ENCODE assay signal across 9 mouse cellular contexts in the genomic region with DNA sequence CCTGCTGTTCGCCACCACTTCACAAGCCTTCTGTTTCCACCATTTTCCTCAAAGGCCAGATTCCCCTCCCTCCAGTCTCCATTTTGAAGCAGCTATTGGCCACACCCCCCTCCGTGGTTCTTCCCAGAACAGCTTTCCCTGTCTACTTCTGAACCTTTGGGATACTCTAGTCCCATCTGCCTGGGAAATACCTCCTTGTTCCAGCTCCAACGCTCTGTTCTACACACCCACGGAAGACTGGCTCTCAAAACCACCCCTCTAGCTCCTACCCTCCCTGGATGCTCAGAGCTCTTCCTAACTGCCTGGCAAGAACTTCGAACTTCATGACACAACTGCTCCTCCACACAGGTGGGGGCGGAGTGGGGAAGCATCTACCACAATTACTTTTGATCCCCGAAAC. TPM values are rescaled to one million over a fixed set of nuclear protein-coding genes. Genes with fewer than 3 reads are reported as not detected.
DNase-seq lines count a peak whose midpoint lies in the region; ATAC-seq lines count a peak whose summit lies in the region.
"Had no signal": no experiment of that assay in that cellular context is flagged by ENCODE, and none has a peak within 500 bp of the region (broad histone marks: within the 10 kb centered on the region; RNA-seq: fewer than 3 reads in every experiment).

No protein-coding gene starts in this region.

- no peak for DNase-seq in kidney, postnatal 14 days
- DNase-seq in left cerebral cortex, postnatal 25 days (ENCODE audit: low spot score in 2 of 2): peak; percentile 50 to 89
- DNase-seq in adrenal gland, postnatal 14 days: no peak
- DNase-seq in thymus, adult 18-20 months: no peak
- DNase-seq in spleen, adult 18-20 months: no peak

- H3K27ac ChIP-seq in kidney, embryonic 16.5 days (ENCODE audit: low read length): no peak overlapping the region
- H3K27ac ChIP-seq in forebrain, embryonic 15.5 days (replicated peaks): no peak overlapping the region
- 0 out of 2 replicates have a peak overlapping the region, but pooled peaks have one; percentile 11 for H3K27ac ChIP-seq in neural tube, embryonic 15.5 days (replicated peaks)
- H3K27ac ChIP-seq: kidney, postnatal 0 days had no signal

- no peak overlapping the region for H3K9ac ChIP-seq in kidney, embryonic 16.5 days (replicated peaks; ENCODE audit: low read length)
- H3K9ac ChIP-seq in forebrain, embryonic 15.5 days (replicated peaks): no peak overlapping the region
- 0 out of 2 replicates have a peak overlapping the region, but pooled peaks have one; percentile 82 for H3K9ac ChIP-seq in neural tube, embryonic 15.5 days (replicated peaks)

- H3K36me3 ChIP-seq in kidney, embryonic 16.5 days (ENCODE audit: insufficient read depth, low read length): 0 out of 2 replicates have a peak, but pooled peaks cover 2% of the 10 kb centered on the region
- no peaks in the 10 kb centered on the region for H3K36me3 ChIP-seq in forebrain, embryonic 15.5 days
- H3K36me3 ChIP-seq in neural tube, embryonic 15.5 days: no peaks in the 10 kb centered on the region

- H3K9me3 ChIP-seq in kidney, embryonic 16.5 days (ENCODE audit: low read length): no peaks in the 10 kb centered on the region
- no peaks in the 10 kb centered on the region for H3K9me3 ChIP-seq in forebrain, embryonic 15.5 days
- H3K9me3 ChIP-seq in neural tube, embryonic 15.5 days (replicated peaks): no peaks in the 10 kb centered on the region

- intact Hi-C loops in left cerebral cortex, postnatal 25 days (cut with DNase I): loop anchor here (2.0 kb wide), 1 partner anchor 48 kb away; a partner anchor contains a TSS

- H3K4me1 ChIP-seq in kidney, embryonic 16.5 days (ENCODE audit: insufficient read depth, low read length): peaks cover 43% of the 10 kb centered on the region
- peaks cover 36% of the 10 kb centered on the region for H3K4me1 ChIP-seq in forebrain, embryonic 15.5 days
- peaks cover 61% of the 10 kb centered on the region for H3K4me1 ChIP-seq in neural tube, embryonic 15.5 days

- peak overlapping the region; percentile 79 for H3K4me2 ChIP-seq in kidney, embryonic 16.5 days (replicated peaks; ENCODE audit: low read depth, low read length)
- peak overlapping the region; percentile 61 for H3K4me2 ChIP-seq in forebrain, embryonic 15.5 days (replicated peaks)
- H3K4me2 ChIP-seq in neural tube, embryonic 15.5 days: peak overlapping the region; percentile 69

- H3K27me3 ChIP-seq in kidney, embryonic 16.5 days (ENCODE audit: insufficient read depth, low read length): no peaks in the 10 kb centered on the region
- H3K27me3 ChIP-seq in forebrain, embryonic 15.5 days: no peaks in the 10 kb centered on the region
- no peaks in the 10 kb centered on the region for H3K27me3 ChIP-seq in neural tube, embryonic 15.5 days (replicated peaks)

- 81% methylated on average over 7 of the region's 7 CpGs for WGBS in kidney, embryonic 16.5 days
- WGBS in forebrain, embryonic 15.5 days: 84% methylated on average over 7 of the region's 7 CpGs
- WGBS in neural tube, embryonic 15.5 days: 82% methylated on average over 7 of the region's 7 CpGs

- no peak overlapping the region for H3K4me3 ChIP-seq in kidney, embryonic 16.5 days (ENCODE audit: low read length)
- H3K4me3 ChIP-seq in forebrain, embryonic 15.5 days: peak overlapping the region; percentile 70
- peak overlapping the region; percentile 93 for H3K4me3 ChIP-seq in neural tube, embryonic 15.5 days (replicated peaks)

- no peak for ATAC-seq in kidney, embryonic 16.5 days (ENCODE audit: low FRiP score, low TSS enrichment)
- ATAC-seq in forebrain, embryonic 15.5 days (replicated peaks): no peak
- ATAC-seq in neural tube, embryonic 15.5 days (ENCODE audit: low FRiP score): no peak

RNA-seq across cellular contexts. Expression of a gene that starts 2.0 kb away (rescaled TPM):
- 89.3 and 89.6 TPM in 2 replicates for polyA plus RNA-seq in kidney, embryonic 16.5 days (2015; fragmentation: Nextera tagmentation; extraction: Ambion mirVana)
- 66.7 and 69.4 TPM in 2 replicates for polyA plus RNA-seq in forebrain, embryonic 15.5 days (2015; fragmentation: Nextera tagmentation; extraction: Ambion mirVana)
- 10 to 100 TPM; 27.7 to 33.5 TPM for total RNA-seq in left cerebral cortex, postnatal 25 days (2021)
- 53.1 and 58.6 TPM in 2 replicates for polyA plus RNA-seq in neural tube, embryonic 15.5 days (2015; fragmentation: Nextera tagmentation; extraction: Ambion mirVana)
- 20.3 and 28.1 TPM in 2 replicates for total RNA-seq in adrenal gland, postnatal 14 days (2021)

RNA-seq across cellular contexts. Expression of a gene that starts 37.5 kb away (rescaled TPM):
- 32.9 and 33.0 TPM in 2 replicates for polyA plus RNA-seq in kidney, embryonic 16.5 days (2015; fragmentation: Nextera tagmentation; extraction: Ambion mirVana)
- polyA plus RNA-seq in forebrain, embryonic 15.5 days (2015; fragmentation: Nextera tagmentation; extraction: Ambion mirVana): 21.4 and 22.1 TPM in 2 replicates
- total RNA-seq in left cerebral cortex, postnatal 25 days (2021): 10 to 100 TPM; 39.4 to 40.9 TPM
- polyA plus RNA-seq in neural tube, embryonic 15.5 days (2015; fragmentation: Nextera tagmentation; extraction: Ambion mirVana): 27.6 and 27.8 TPM in 2 replicates
- 22.8 and 24.7 TPM in 2 replicates for total RNA-seq in adrenal gland, postnatal 14 days (2021)

RNA-seq across cellular contexts. Expression of a gene that starts 48.0 kb away (rescaled TPM):
- 58.5 and 64.3 TPM in 2 replicates for polyA plus RNA-seq in kidney, embryonic 16.5 days (2015; fragmentation: Nextera tagmentation; extraction: Ambion mirVana)
- 61.3 and 65.2 TPM in 2 replicates for polyA plus RNA-seq in forebrain, embryonic 15.5 days (2015; fragmentation: Nextera tagmentation; extraction: Ambion mirVana)
- total RNA-seq in left cerebral cortex, postnatal 25 days (2021): 10 to 100 TPM; 66.1 to 67.8 TPM
- 71.5 and 73.3 TPM in 2 replicates for polyA plus RNA-seq in neural tube, embryonic 15.5 days (2015; fragmentation: Nextera tagmentation; extraction: Ambion mirVana)
- 47.3 and 49.9 TPM in 2 replicates for total RNA-seq in adrenal gland, postnatal 14 days (2021)

RNA-seq across cellular contexts. Expression of a gene that starts 48.1 kb away (rescaled TPM):
- 18.2 and 19.4 TPM in 2 replicates for polyA plus RNA-seq in kidney, embryonic 16.5 days (2015; fragmentation: Nextera tagmentation; extraction: Ambion mirVana)
- 11.6 and 12.7 TPM in 2 replicates for polyA plus RNA-seq in forebrain, embryonic 15.5 days (2015; fragmentation: Nextera tagmentation; extraction: Ambion mirVana)
- 1 to 10 TPM; 8.3 to 9.0 TPM for total RNA-seq in left cerebral cortex, postnatal 25 days (2021)
- 9.6 and 11.5 TPM in 2 replicates for polyA plus RNA-seq in neural tube, embryonic 15.5 days (2015; fragmentation: Nextera tagmentation; extraction: Ambion mirVana)
- total RNA-seq in adrenal gland, postnatal 14 days (2021): 17.3 and 20.4 TPM in 2 replicates

Comparison
In these comparisons a context has a peak if more than half of its experiments do, and no peak if none do; other contexts are left out.
1. DNase-seq: peak in left cerebral cortex, postnatal 25 days (2 of 2); none in kidney, postnatal 14 days (single experiment), adrenal gland, postnatal 14 days (single experiment), thymus, adult 18-20 months (0 of 2) and spleen, adult 18-20 months (0 of 2).
2. Peak in every context shown above with its lines, with median percentiles within 50 percentile points of each other: H3K4me2 ChIP-seq.